Mouse (Mus musculus) heart, postnatal 0 days (tissue): ENCODE data around the gene Sbds.

Source experiments
- CTCF ChIP-seq: IDR thresholded peaks from 2 replicates; pipeline ENCODE4 v1.5.1; 2016; ENCODE audit warnings: antibody characterized with exemption, control low read depth, low read depth
- EP300 ChIP-seq: IDR thresholded peaks from 2 replicates; pipeline ENCODE4 v1.6.1; 2016; ENCODE audit warnings: antibody characterized with exemption, low read depth

DNA sequence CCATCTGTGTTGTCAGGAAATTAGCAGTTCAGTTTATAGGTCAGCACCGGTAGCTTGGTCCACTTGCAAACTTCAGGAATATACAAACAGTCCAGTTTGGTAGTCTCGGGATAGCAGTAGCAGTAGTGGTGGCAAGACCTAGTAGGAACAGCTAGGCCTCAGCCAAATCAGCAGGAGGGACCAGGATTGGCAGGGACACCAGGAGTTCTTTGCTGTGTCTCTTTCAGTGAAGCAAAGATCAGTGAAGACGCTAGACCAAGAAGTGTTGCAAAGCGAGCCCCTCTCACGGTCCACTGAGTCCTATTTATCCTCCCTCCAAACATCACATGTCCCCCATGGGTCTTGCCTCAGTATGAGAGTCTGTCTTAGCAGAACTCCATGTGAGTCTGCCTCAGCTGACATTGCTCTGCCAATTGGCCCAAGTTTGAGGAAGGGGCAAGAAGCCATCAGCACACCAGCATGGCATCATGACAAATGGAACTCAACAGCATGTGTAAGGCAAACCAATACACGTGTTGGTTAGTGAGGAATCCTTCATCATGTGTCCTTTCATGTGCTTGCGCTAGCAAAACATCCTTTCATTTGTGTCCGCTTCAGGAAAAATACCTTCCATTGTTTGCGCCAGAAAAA is 43.6 kb upstream of the Sbds start:
- TF ChIP-seq CTCF (no peak), EP300 (no peak)
